Mouse (Mus musculus): Measurements from ENCODE around the gene Aen. TPM values are rescaled to one million over a fixed set of nuclear protein-coding genes. Genes with fewer than 3 reads are reported as not detected.

Gene Aen
- total RNA-seq, 2 experiments from 2014 or later: 42.3 to 51.3 TPM

GRCm38 (mm10) chr7:78887431-78887842 lies 8.2 kb upstream of the Aen start:
- intact Hi-C loops (cut with DNase I): no loop called here

GRCm38 (mm10) chr7:78890641-78891040 lies 5.0 kb upstream of the Aen start:
- intact Hi-C loops (cut with DNase I): loop anchor here (1.0 kb wide), 1 partner anchor 99 kb away; no protein-coding TSS in a partner anchor
- peak; percentile 87 for DNase-seq

More at GRCm38 (mm10) chr7:78887431-78887842, 8.2 kb upstream of the Aen start:
- DNase-seq: no peak

- intact Hi-C loops (cut with DNase I): no loop called here
Measured at GRCm38 (mm10) chr7:78893917-78894316, 1.7 kb upstream of the Aen start.

GRCm38 (mm10) chr7:78895021-78895652 lies 517 bp upstream of the Aen start:
- intact Hi-C loops (cut with DNase I): no loop called here
- no peak for DNase-seq

More at GRCm38 (mm10) chr7:78893917-78894316, 1.7 kb upstream of the Aen start:
- no peak for DNase-seq

GRCm38 (mm10) chr7:78897567-78897966 lies 1.9 kb downstream of the Aen start:
- intact Hi-C loops (cut with DNase I): no loop called here
- no peak for DNase-seq

- no peak for DNase-seq
- intact Hi-C loops (cut with DNase I): no loop called here
Measured at GRCm38 (mm10) chr7:78903174-78903870, 7.7 kb downstream of the Aen start.

GRCm38 (mm10) chr7:78904175-78904574 lies 8.5 kb downstream of the Aen start:
- intact Hi-C loops (cut with DNase I): no loop called here

GRCm38 (mm10) chr7:78909026-78909425 lies 13.4 kb downstream of the Aen start:
- DNase-seq: no peak
- intact Hi-C loops (cut with DNase I): no loop called here

More at GRCm38 (mm10) chr7:78904175-78904574, 8.5 kb downstream of the Aen start:
- DNase-seq: no peak

- intact Hi-C loops (cut with DNase I): no loop called here
- no peak for DNase-seq
Measured at GRCm38 (mm10) chr7:78910336-78911098, 14.9 kb downstream of the Aen start.

GRCm38 (mm10) chr7:78911209-78911608 lies 15.6 kb downstream of the Aen start:
- intact Hi-C loops (cut with DNase I): no loop called here
- DNase-seq: no peak

- peak; percentile 41 for DNase-seq
- intact Hi-C loops (cut with DNase I): no loop called here
Measured at GRCm38 (mm10) chr7:78912253-78912973, 16.8 kb downstream of the Aen start.

- DNase-seq: no peak
- intact Hi-C loops (cut with DNase I): no loop called here
Measured at GRCm38 (mm10) chr7:78912974-78913474, 17.4 kb downstream of the Aen start, which contains the start of gene Isg20. Isg20 (plus strand) TSS chr7:78913424.

- DNase-seq: peak; percentile 39
Measured at GRCm38 (mm10) chr7:78913649-78914544, 18.2 kb downstream of the Aen start.

GRCm38 (mm10) chr7:78914545-78914845 lies 18.8 kb downstream of the Aen start:
- intact Hi-C loops (cut with DNase I): no loop called here

More at GRCm38 (mm10) chr7:78913649-78914544, 18.2 kb downstream of the Aen start:
- intact Hi-C loops (cut with DNase I): no loop called here

GRCm38 (mm10) chr7:78914896-78915510 lies 19.3 kb downstream of the Aen start:
- intact Hi-C loops (cut with DNase I): no loop called here
- peak; percentile 35 for DNase-seq

More at GRCm38 (mm10) chr7:78914545-78914845, 18.8 kb downstream of the Aen start:
- DNase-seq: no peak

- intact Hi-C loops (cut with DNase I): no loop called here
Measured at GRCm38 (mm10) chr7:78918686-78919085, 23.0 kb downstream of the Aen start.

GRCm38 (mm10) chr7:78922506-78922905 lies 26.9 kb downstream of the Aen start:
- intact Hi-C loops (cut with DNase I): loop anchor here (5.0 to 10.0 kb wide), 2 partner anchors 322 to 430 kb away; no protein-coding TSS in a partner anchor
- DNase-seq: no peak

More at GRCm38 (mm10) chr7:78918686-78919085, 23.0 kb downstream of the Aen start:
- DNase-seq: peak; percentile 41

- peak; percentile 79 for DNase-seq
- intact Hi-C loops (cut with DNase I): loop anchor here (2.0 to 10.0 kb wide), 3 partner anchors 157 to 428 kb away; no protein-coding TSS in a partner anchor
Measured at GRCm38 (mm10) chr7:78924300-78924699, 28.6 kb downstream of the Aen start.

- DNase-seq: no peak
- intact Hi-C loops (cut with DNase I): loop anchor here (2.0 to 10.0 kb wide), 3 partner anchors 156 to 428 kb away; no protein-coding TSS in a partner anchor
Measured at GRCm38 (mm10) chr7:78924796-78925195, 29.1 kb downstream of the Aen start.

All from left cerebral cortex, postnatal 4 days (tissue).